Mouse (Mus musculus): ENCODE measurements around the gene Specc1l. TPM values are rescaled to one million over a fixed set of nuclear protein-coding genes. Genes with fewer than 3 reads are reported as not detected.

Gene Specc1l
- total RNA-seq, 2 experiments from 2014 or later: 53.8 to 63.4 TPM

Other genes starting within 250 kb of the Specc1l start
- 1 to 10 TPM; 3.2 to 3.7 TPM for gene Gnaz, start 244.9 kb upstream of the Specc1l start, total RNA-seq (2021)
- under 1 TPM; 0.56 TPM for gene Rsph14, start 179.5 kb upstream of the Specc1l start, total RNA-seq (2021)
- 10 to 100 TPM; 11.9 to 14.9 TPM for gene Rab36, start 175.0 kb upstream of the Specc1l start, total RNA-seq (2021)
- gene Bcr, start 151.5 kb upstream of the Specc1l start, total RNA-seq (2021): 10 to 100 TPM; 33.8 to 47.7 TPM
- 1 to 10 TPM; 2.9 to 3.9 TPM for gene Adora2a, start 104.8 kb downstream of the Specc1l start, total RNA-seq (2021)
- under 1 TPM; 0.40 to 0.76 TPM for gene Upb1, start 189.0 kb downstream of the Specc1l start, total RNA-seq (2021)